Mouse (Mus musculus) G1E-ER4 (cell line): ENCODE measurements around the gene Gm4792. TPM values are rescaled to one million over a fixed set of nuclear protein-coding genes. Genes with fewer than 3 reads are reported as not detected.

Experiments
- GATA1 ChIP-seq: IDR thresholded peaks from one replicate; pipeline ENCODE4 v1.8.0; 2012; ENCODE audit warnings: low read length, inconsistent platforms
- polyA plus RNA-seq: library from polyadenylated mRNA; stranded (reverse); fragments of >175 nt; gene quantifications from 2 replicates; pipeline ENCODE4 v1.2.3, GENCODE M21; 2012

Gm4792 gene
- polyA plus RNA-seq, 1 experiment = not detected

DNA sequence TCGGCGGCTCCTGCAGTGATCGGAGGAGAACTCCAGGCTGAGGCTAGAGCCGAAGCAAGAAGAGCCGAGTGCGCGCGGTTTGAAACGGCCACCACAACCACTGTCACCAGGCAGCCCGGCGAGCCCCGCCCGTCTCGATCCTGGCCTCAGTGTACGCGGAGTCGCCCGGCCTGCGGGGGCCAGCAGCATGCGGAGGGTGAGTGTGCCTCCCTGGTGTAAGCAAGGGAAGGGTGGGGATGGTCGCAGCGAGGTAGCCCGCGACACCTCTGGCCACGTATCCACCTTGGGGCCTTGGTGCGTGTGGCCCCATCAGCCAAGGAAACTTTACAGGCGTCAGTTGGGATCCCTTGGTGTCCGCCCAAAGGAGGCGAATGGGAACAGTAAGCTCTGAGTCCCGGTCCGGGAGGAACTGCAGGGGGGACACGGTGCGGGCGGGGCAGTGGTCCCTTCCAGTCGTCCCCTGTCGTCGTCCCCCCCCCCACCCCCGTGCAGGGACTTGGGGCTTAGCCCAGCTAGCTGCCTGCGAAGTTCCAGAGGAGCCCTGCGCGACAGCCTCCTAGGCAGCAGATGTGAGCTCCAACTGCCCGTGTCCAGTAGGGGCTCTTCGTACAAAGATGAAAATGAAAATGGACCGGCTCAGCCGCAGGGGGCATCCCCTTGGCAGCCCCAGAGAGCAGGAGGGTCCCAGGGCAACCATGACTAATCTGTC is 13.7 kb upstream of the Gm4792 start:
- no peak for TF ChIP-seq GATA1

GRCm38 (mm10) chr10:94311511-94312006 is 13.1 kb upstream of the Gm4792 start, which contains the start of gene Tmcc3:
Gene Tmcc3, plus strand, starts transcription at chr10:94311949.
- no peak for TF ChIP-seq GATA1

- no peak for TF ChIP-seq GATA1
Measured at GRCm38 (mm10) chr10:94310499-94311267, 12.2 kb upstream of the Gm4792 start.

GRCm38 (mm10) chr10:94305526-94305925 is 7.0 kb upstream of the Gm4792 start:
- TF ChIP-seq GATA1 = no peak

GRCm38 (mm10) chr10:94304064-94304657 is 5.7 kb upstream of the Gm4792 start:
- no peak for TF ChIP-seq GATA1

DNA sequence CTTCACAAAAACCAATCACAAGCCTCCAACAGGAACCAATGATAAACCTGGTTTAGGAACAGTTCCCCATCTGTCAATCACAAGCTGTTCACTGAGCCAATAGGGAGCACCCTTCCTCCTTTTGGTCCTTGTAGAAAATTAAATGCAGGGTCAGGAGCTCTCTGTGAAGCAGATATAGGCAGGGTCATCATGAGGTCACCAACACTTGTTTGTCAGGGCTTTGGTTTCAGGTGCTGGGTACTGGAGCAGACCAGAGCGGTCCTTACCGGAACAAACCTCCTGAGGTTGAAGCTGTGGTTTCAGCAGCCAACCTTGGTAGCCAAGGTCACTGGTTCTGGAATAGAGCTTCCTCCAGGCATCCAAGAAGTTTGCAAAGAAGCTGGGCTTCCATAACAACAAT is 798 bp upstream of the Gm4792 start:
- no peak for TF ChIP-seq GATA1

- no peak for TF ChIP-seq GATA1
Measured at GRCm38 (mm10) chr10:94295923-94296605, 2.4 kb downstream of the Gm4792 start.

- no peak for TF ChIP-seq GATA1
Measured at GRCm38 (mm10) chr10:94294933-94295750, 3.4 kb downstream of the Gm4792 start.

DNA sequence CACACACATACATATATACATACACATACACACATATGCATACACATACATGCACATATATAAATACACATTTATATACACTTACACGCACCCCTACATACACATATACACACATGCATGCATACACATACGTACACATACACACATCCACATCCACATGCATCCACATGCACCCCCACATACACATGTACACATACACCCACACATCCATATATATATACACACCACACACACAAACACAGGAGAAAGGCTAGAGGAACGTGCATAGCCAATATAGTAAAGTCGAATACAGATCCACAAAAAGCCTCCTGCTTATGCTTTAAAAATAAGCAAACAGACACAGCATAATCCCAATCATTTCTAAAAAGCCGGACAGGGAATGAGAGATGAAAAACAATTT is 4.1 kb downstream of the Gm4792 start:
- no peak for TF ChIP-seq GATA1

- TF ChIP-seq GATA1 = no peak
Measured at GRCm38 (mm10) chr10:94282797-94283196, 15.7 kb downstream of the Gm4792 start.

DNA sequence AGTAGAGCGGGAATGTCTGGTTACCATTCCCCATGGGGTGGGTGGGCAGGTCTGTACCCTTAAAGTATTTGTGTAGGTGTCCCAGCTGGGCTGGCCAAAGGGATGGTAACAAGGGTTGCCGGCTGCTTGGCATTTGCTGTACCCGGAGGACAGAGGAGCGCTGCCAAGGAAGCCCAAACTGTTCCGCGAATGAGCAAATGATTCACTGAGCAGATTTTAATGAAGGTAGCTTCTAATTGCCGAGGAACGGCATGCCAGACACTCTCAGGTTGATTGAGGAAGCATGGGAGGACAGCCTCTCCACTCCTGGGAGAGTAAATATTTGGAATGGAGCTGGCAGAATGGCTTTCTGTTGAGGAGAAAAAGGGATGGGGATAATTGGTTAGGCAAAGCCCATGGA is 16.3 kb downstream of the Gm4792 start:
- no peak for TF ChIP-seq GATA1

DNA sequence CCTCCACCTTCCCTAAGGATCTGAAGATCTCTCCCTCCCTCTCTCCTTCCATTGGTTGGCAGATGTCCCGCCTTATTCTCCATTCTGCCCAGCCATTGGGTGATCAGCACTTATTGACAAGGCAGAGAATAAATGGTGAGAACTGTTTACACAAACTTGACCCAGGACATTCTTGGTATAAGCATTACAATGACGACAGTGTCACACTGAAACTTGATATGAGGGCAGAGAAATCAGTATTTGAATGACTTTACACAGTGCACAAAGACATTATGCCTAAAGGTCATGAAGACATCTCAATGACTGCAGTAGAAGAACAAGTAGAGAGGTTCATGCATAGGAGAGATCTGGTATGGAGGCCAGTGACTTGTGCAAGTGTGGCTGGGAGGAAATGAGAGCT is 22.0 kb downstream of the Gm4792 start:
- no peak for TF ChIP-seq GATA1

DNA sequence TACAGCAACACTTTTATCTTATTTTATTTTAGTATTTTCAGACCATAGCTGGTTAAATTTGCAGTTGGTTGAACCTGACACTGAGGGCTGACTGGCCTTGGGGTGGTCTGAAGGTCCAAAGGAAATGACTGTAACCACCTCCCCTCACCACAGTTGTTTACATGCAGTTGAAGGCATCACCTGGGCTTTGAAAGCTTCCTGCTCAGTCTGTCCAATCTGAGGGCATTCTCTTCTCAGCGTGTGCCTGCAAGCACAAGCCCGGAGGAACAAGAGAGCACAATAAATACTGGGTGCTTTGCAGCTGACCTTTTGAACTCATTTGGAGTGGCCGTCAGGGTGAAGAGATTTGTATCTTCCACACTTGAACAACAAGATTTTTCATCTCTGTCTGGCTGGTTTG is 23.2 kb downstream of the Gm4792 start:
- TF ChIP-seq GATA1 = no peak

- TF ChIP-seq GATA1 = no peak
Measured at GRCm38 (mm10) chr10:94265656-94266542, 32.6 kb downstream of the Gm4792 start.

GRCm38 (mm10) chr10:94263211-94263610 is 35.3 kb downstream of the Gm4792 start:
- no peak for TF ChIP-seq GATA1
